Mouse (Mus musculus) embryonic facial prominence, embryonic 14.5 days (tissue): ENCODE data around the gene Mgst3. TPM values are rescaled to one million over a fixed set of nuclear protein-coding genes. Genes with fewer than 3 reads are reported as not detected.

ENCODE experiments used
- ATAC-seq: fragments of 200-750 bp; cut with Nextera tagmentation; 2 replicates; pipeline ENCODE4 v1.8.0; 2017; ENCODE audit warnings: low read depth, moderate number of reproducible peaks, moderate TSS enrichment
- DNase-seq: peaks from one replicate; pipeline ENCODE4 v3.0.0-alpha.2; 2015; ENCODE audit warnings: low spot score
- H3K27ac ChIP-seq: fragments of 300-500 bp; sonication (generic); replicated peaks from 2 replicates; pipeline ENCODE4 v1.5.1; 2014; ENCODE audit warnings: low read depth, mild to moderate bottlenecking, low read length, moderate library complexity
- H3K27me3 ChIP-seq: fragments of 300-500 bp; sonication (generic); replicated peaks from 2 replicates; pipeline ENCODE4 v1.6.1; 2014; ENCODE audit warnings: low read length; ENCODE audit not compliant: control insufficient read depth, insufficient read depth
- H3K36me3 ChIP-seq: fragments of 300-500 bp; sonication (generic); 2 replicates; pipeline ENCODE4 v1.6.1; 2014; ENCODE audit warnings: low read length, mixed read lengths; ENCODE audit not compliant: control insufficient read depth, insufficient read depth
- H3K4me1 ChIP-seq: fragments of 300-500 bp; sonication (generic); 2 replicates; pipeline ENCODE4 v1.6.1; 2014; ENCODE audit warnings: antibody characterized with exemption, low read length; ENCODE audit not compliant: control insufficient read depth, insufficient read depth
- H3K4me2 ChIP-seq: fragments of 300-500 bp; sonication (generic); 2 replicates; pipeline ENCODE4 v1.6.1; 2014; ENCODE audit warnings: low read depth, mild to moderate bottlenecking, low read length, moderate library complexity, mixed read lengths
- H3K4me3 ChIP-seq: fragments of 300-500 bp; sonication (generic); 2 replicates; pipeline ENCODE4 v1.5.1; 2014; ENCODE audit warnings: low read depth, mild to moderate bottlenecking, low read length
- H3K9ac ChIP-seq: fragments of 300-500 bp; sonication (generic); 2 replicates; pipeline ENCODE4 v1.6.1; 2014; ENCODE audit warnings: low read depth, mild to moderate bottlenecking, low read length, moderate library complexity, mixed read lengths
- H3K9me3 ChIP-seq: fragments of 300-500 bp; sonication (generic); 2 replicates; pipeline ENCODE4 v1.6.1; 2016; ENCODE audit warnings: low read length; ENCODE audit not compliant: control insufficient read depth
- WGBS: fragments of 180-500 bp; shearing (Covaris S2); extraction: QIAGEN DNeasy Blood & Tissue Kit; methylation state at CpG from one replicate; pipeline ENCODE4 v1.1.7; 2014; 5-methylcytosine and 5-hydroxymethylcytosine counted together
- polyA plus RNA-seq: library from polyadenylated mRNA; unstranded; fragments of >200 nt; fragmentation: Nextera tagmentation; extraction: Ambion mirVana; gene quantifications from 2 replicates; pipeline ENCODE4 v1.2.1, GENCODE M21; 2014

Mgst3 gene
- polyA plus RNA-seq, result 74.7 and 86.9 TPM in 2 replicates

DNA sequence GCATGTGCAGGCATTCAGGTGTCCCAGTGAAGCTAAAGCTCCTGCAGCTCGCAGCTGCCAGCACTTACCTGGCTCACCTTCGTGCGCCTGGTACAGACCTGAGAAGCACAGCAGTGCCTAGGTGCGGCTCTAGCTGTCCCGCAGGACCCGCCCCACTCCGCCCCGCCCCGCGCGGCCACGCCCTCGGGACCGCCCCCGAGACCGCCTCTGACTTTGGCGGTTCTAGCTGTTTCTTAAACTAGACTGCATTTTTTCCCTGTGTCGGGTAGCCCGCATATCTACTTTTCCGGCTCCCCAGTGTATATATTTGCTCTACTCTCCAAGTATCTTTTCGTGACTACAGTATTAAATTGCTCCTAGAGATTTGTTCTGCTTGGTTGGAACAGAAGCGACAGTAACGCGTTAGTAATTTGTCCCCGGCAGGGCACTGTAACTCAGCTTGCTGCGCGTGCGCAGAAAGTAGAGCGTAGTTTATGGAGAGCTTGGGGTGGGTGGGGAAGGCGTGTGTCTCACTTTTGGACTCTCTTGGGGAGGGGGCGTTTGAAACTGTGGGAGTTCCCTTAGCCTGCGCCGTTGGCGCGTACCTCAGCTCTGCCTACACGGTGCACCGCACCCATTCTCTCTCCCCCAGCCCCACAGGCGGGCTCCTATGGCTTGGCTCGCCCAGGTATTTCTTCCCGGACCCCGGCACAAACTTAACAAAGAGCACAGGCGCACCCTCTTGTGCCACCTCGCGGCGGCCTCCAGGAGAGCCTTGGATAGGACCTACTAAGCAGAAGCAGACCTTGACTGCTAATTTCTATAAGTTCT lies at the start of gene Mgst3:
Mgst3 (minus strand) TSS at position 159 of the 810 bp plus-strand sequence.
- H3K27ac ChIP-seq, result peak within 1 kb of the TSS; percentile 86
- H3K36me3 ChIP-seq, result no peaks in the 10 kb centered on the region
- DNase-seq (peak; percentile 98), ATAC-seq (peak; percentile 96)
- H3K9ac ChIP-seq, result peak within 1 kb of the TSS; percentile 77
- H3K27me3 ChIP-seq, result peaks cover 11% of the 10 kb centered on the region; the same call in 1 of the 2 replicates
- peak within 1 kb of the TSS; percentile 64 for H3K4me3 ChIP-seq
- no peaks in the 10 kb centered on the region for H3K9me3 ChIP-seq
- peak within 1 kb of the TSS; percentile 79 for H3K4me2 ChIP-seq
- no peaks in the 10 kb centered on the region for H3K4me1 ChIP-seq
- WGBS, result under 1% methylated on average over 45 of the region's 45 CpGs

GRCm38 (mm10) chr1:167438231-167438885 lies 44.7 kb upstream of the Mgst3 start:
- Histone ChIP-seq H3K27ac (no peak overlapping the region), H3K4me1 (no peaks in the 10 kb centered on the region), H3K4me3 (no peak overlapping the region), H3K9ac (no peak overlapping the region), H3K27me3 (no peaks in the 10 kb centered on the region; the same call in 1 of the 2 replicates), H3K9me3 (no peaks in the 10 kb centered on the region), H3K36me3 (no peaks in the 10 kb centered on the region), H3K4me2 (no peak overlapping the region)
- 52% methylated on average over 9 of the region's 9 CpGs for WGBS
- DNase-seq, result no peak
- ATAC-seq, result no peak

DNA sequence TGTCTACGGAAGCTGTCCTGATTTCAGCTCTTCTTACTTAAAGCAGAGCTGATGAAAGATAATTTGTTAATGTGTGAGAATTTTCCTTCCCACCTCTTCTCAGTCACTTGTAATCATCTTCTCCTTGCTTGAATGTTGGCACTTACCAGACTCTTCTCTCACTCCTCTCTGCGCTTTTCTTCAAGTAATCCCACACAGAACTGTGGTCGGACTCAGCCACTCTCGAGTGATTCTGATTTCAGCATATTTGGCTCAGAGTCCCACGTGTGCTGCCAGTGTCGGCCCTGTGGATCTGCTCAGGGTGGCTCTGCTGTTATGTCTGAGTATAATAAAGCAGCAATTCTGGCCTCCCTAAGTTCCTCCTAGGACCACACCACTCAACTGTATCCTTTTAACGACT lies 43.5 kb upstream of the Mgst3 start:
- no peaks in the 10 kb centered on the region; the same call in 1 of the 2 replicates for H3K27me3 ChIP-seq

GRCm38 (mm10) chr1:167436186-167436975 lies 42.7 kb upstream of the Mgst3 start:
- WGBS, result 85% methylated on average over 7 of the region's 7 CpGs
- Histone ChIP-seq H3K27ac (no peak overlapping the region), H3K4me2 (no peak overlapping the region), H3K4me3 (no peak overlapping the region), H3K4me1 (no peaks in the 10 kb centered on the region), H3K9ac (no peak overlapping the region), H3K27me3 (no peaks in the 10 kb centered on the region; the same call in 1 of the 2 replicates), H3K9me3 (no peaks in the 10 kb centered on the region), H3K36me3 (no peaks in the 10 kb centered on the region)
- no peak for ATAC-seq
- DNase-seq, result no peak

More for the DNA sequence above, 43.5 kb upstream of the Mgst3 start:
- no peak overlapping the region for H3K9ac ChIP-seq
- ATAC-seq, result no peak
- H3K4me3 ChIP-seq, result no peak overlapping the region
- H3K27ac ChIP-seq, result no peak overlapping the region
- no peaks in the 10 kb centered on the region for H3K36me3 ChIP-seq
- peak; percentile 5 for DNase-seq
- no peaks in the 10 kb centered on the region for H3K9me3 ChIP-seq
- H3K4me1 ChIP-seq, result no peaks in the 10 kb centered on the region
- 64% methylated on average over 7 of the region's 7 CpGs for WGBS
- no peak overlapping the region for H3K4me2 ChIP-seq

GRCm38 (mm10) chr1:167434931-167435330 lies 41.3 kb upstream of the Mgst3 start:
- no peaks in the 10 kb centered on the region for H3K36me3 ChIP-seq
- DNase-seq (no peak), ATAC-seq (no peak)
- H3K9me3 ChIP-seq, result no peaks in the 10 kb centered on the region
- H3K9ac ChIP-seq, result no peak overlapping the region
- no peaks in the 10 kb centered on the region; the same call in 1 of the 2 replicates for H3K27me3 ChIP-seq
- no peaks in the 10 kb centered on the region for H3K4me1 ChIP-seq
- no peak overlapping the region for H3K4me2 ChIP-seq
- no peak overlapping the region for H3K4me3 ChIP-seq
- no peak overlapping the region for H3K27ac ChIP-seq
- 83% methylated on average over 4 of the region's 4 CpGs for WGBS

DNA sequence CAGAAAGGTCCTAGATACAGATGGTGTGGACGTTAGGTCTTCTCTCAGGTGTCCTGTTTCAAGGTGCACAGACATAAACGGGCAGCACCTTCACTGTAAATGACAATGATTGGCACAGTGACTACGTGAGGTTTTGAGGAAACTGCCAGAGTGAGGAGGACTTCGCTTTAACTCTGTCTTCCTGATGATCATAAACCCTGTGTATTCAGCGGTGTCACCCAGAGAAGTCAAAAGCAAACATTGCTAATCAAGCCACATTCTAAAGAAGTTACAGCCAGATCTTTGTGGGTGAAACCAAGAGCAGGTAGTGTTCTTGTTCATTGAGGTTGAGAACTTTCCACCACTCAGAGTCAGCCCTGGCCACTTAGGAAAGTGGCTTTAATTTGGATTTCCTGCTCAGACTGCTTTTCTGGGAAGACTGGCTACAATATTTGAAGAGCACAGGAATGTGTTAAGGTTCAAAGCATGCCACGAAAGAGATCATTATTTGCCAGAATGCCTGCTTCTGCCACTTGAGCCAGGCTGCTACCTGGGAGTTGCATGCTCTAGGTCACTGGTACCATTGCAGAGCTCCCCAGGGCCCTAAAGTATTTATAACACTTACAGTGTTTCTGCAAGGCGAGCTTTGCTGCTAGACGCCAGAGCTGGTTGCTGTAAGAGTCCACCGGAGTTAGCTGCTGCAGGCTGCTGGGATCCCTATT lies 37.5 kb upstream of the Mgst3 start:
- DNase-seq (peak; percentile 11), ATAC-seq (no peak)
- H3K4me1 ChIP-seq, result no peaks in the 10 kb centered on the region
- H3K27ac ChIP-seq, result no peak overlapping the region
- no peak overlapping the region for H3K9ac ChIP-seq
- WGBS, result 59% methylated on average over 9 of the region's 9 CpGs
- H3K9me3 ChIP-seq, result no peaks in the 10 kb centered on the region
- H3K27me3 ChIP-seq, result no peaks in the 10 kb centered on the region; the same call in 1 of the 2 replicates
- no peak overlapping the region for H3K4me2 ChIP-seq
- H3K4me3 ChIP-seq, result no peak overlapping the region
- H3K36me3 ChIP-seq, result no peaks in the 10 kb centered on the region

- Histone ChIP-seq H3K27me3 (no peaks in the 10 kb centered on the region), H3K36me3 (no peaks in the 10 kb centered on the region), H3K4me3 (no peak overlapping the region), H3K4me1 (no peaks in the 10 kb centered on the region), H3K4me2 (no peak overlapping the region), H3K9ac (no peak overlapping the region), H3K27ac (no peak overlapping the region), H3K9me3 (no peaks in the 10 kb centered on the region)
- no peak for ATAC-seq
- DNase-seq, result peak; percentile 11
- WGBS, result 45% methylated on average over 7 of the region's 7 CpGs
Measured at GRCm38 (mm10) chr1:167426681-167427080, 33.0 kb upstream of the Mgst3 start.

GRCm38 (mm10) chr1:167425572-167425971 lies 31.9 kb upstream of the Mgst3 start:
- Histone ChIP-seq H3K4me1 (no peaks in the 10 kb centered on the region), H3K9ac (no peak overlapping the region), H3K4me3 (no peak overlapping the region), H3K27me3 (no peaks in the 10 kb centered on the region), H3K4me2 (no peak overlapping the region), H3K36me3 (no peaks in the 10 kb centered on the region), H3K27ac (no peak overlapping the region), H3K9me3 (no peaks in the 10 kb centered on the region)
- DNase-seq, result no peak
- ATAC-seq, result no peak
- 87% methylated on average over 5 of the region's 5 CpGs for WGBS
